Mouse (Mus musculus): Measurements from ENCODE around the gene Ggact. TPM values are rescaled to one million over a fixed set of nuclear protein-coding genes. Genes with fewer than 3 reads are reported as not detected.

Ggact gene
- polyA plus RNA-seq, 1 experiment: 151 TPM

DNA sequence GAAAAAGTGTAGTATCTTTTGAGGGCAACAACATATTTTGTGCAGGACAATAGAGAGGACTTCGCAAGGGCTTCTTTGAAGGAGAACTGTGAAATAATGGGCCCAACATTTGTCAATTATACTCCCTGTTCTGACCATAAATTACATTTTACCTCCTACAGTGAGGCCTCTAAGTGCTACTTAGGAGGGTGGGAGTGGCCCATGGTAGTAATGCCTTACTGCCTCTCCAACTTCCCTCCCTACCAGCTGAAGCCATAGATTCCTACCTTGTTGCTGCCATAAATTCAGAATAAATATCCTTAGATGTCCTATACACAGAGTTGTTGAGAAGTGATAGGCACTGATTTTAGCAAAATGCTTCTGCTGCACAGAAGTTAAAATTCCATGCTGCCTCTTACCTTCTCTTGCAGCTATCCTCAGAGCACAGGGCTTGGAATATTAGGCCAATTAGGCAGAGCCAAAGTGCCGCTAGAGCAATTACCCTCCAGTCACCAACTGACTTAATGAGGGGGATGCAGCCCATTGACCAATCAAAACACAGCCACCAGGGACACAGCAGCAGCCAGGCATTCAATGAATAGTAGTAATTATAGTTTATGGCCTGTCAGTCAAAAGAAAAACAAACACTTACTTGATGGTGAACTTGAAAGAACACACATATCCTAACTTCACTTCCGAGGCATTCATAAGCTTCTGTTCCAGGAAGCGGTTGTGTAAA lies 29.4 kb upstream of the Ggact start:
- H3K4me1 ChIP-seq (ENCODE audit: control insufficient read depth, insufficient read depth, insufficient read length, low read length): no peaks in the 10 kb centered on the region
- TF ChIP-seq POLR2A (IDR thresholded peaks at IDR 0.05; ENCODE audit: low read depth, low read length) (no peak), CTCF (IDR thresholded peaks at IDR 0.05; ENCODE audit: extremely low read depth, insufficient read length, insufficient replicate concordance, low read depth, low read length) (no peak)
- H3K27me3 ChIP-seq (ENCODE audit: control insufficient read depth, insufficient read depth, low read length): no peaks in the 10 kb centered on the region
- H3K36me3 ChIP-seq (ENCODE audit: control insufficient read depth, insufficient read depth, low read length): peaks cover 32% of the 10 kb centered on the region
- WGBS: 45% methylated on average over 4 of the region's 4 CpGs
- no peak overlapping the region for H3K27ac ChIP-seq (ENCODE audit: insufficient read depth, low read depth, low read length)
- H3K4me3 ChIP-seq (ENCODE audit: low read depth, low read length): no peak overlapping the region

- Histone ChIP-seq H3K27ac (ENCODE audit: insufficient read depth, low read depth, low read length) (no peak overlapping the region), H3K4me1 (ENCODE audit: control insufficient read depth, insufficient read depth, insufficient read length, low read length) (no peaks in the 10 kb centered on the region), H3K27me3 (ENCODE audit: control insufficient read depth, insufficient read depth, low read length) (no peaks in the 10 kb centered on the region), H3K36me3 (ENCODE audit: control insufficient read depth, insufficient read depth, low read length) (peaks cover 23% of the 10 kb centered on the region), H3K4me3 (ENCODE audit: low read depth, low read length) (no peak overlapping the region)
- TF ChIP-seq CTCF (IDR thresholded peaks at IDR 0.05; ENCODE audit: extremely low read depth, insufficient read length, insufficient replicate concordance, low read depth, low read length): no peak
- TF ChIP-seq POLR2A (IDR thresholded peaks at IDR 0.05; ENCODE audit: low read depth, low read length): no peak
- 92% methylated on average over 1 of the region's 1 CpGs for WGBS
Measured at GRCm38 (mm10) chr14:122936460-122936859, 22.9 kb upstream of the Ggact start.

DNA sequence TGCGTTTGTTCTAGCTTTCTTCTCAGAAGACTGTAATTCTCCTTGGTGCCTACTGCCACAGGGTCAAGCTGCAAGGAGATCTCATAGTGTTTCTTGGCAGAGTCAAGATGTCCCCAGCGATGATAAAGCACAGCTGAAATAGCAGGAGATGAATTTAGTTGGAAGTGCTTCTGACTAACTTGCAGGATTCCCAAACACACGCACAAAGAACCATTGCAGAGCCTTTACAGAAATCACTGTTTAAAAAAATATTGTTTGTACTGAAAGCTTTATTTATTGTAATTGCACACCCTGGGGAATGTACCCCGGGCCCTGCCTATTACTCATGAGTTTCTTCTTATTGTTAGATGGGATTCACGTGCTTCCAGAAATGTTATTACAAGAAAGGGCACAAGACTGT lies 6.5 kb upstream of the Ggact start:
- H3K27me3 ChIP-seq (ENCODE audit: control insufficient read depth, insufficient read depth, low read length): no peaks in the 10 kb centered on the region
- peaks cover 14% of the 10 kb centered on the region for H3K36me3 ChIP-seq (ENCODE audit: control insufficient read depth, insufficient read depth, low read length)
- H3K4me1 ChIP-seq (ENCODE audit: control insufficient read depth, insufficient read depth, insufficient read length, low read length): peaks cover 2% of the 10 kb centered on the region; the same call in 1 of the 2 replicates
- TF ChIP-seq POLR2A (IDR thresholded peaks at IDR 0.05; ENCODE audit: low read depth, low read length): no peak
- no peak for TF ChIP-seq CTCF (IDR thresholded peaks at IDR 0.05; ENCODE audit: extremely low read depth, insufficient read length, insufficient replicate concordance, low read depth, low read length)
- 82% methylated on average over 5 of the region's 5 CpGs for WGBS
- no peak overlapping the region for H3K27ac ChIP-seq (ENCODE audit: insufficient read depth, low read depth, low read length)
- H3K4me3 ChIP-seq (ENCODE audit: low read depth, low read length): no peak overlapping the region

DNA sequence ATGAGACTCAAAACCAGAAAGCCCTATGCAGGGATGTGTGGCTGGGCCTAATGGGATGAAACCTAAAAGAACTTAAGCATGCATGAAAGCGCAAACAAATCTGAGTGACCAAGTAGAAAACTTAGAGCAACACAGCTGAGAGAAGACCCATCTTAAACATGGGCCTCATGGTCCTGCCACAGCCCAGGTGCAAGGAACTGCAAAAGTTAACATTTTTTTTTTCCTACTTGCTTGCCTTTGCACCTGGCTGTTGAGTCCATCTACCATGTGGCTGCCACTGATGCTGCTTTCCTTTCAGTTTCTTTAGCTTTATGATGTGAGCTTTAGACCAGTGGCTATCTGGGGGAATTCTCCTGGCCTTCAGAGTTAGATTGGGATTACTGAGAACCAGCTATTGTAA lies 4.1 kb upstream of the Ggact start:
- Histone ChIP-seq H3K27ac (ENCODE audit: insufficient read depth, low read depth, low read length) (no peak overlapping the region), H3K4me1 (ENCODE audit: control insufficient read depth, insufficient read depth, insufficient read length, low read length) (peaks cover 2% of the 10 kb centered on the region; the same call in 1 of the 2 replicates), H3K36me3 (ENCODE audit: control insufficient read depth, insufficient read depth, low read length) (peaks cover 9% of the 10 kb centered on the region), H3K4me3 (ENCODE audit: low read depth, low read length) (no peak overlapping the region), H3K27me3 (ENCODE audit: control insufficient read depth, insufficient read depth, low read length) (no peaks in the 10 kb centered on the region)
- no peak for TF ChIP-seq CTCF (IDR thresholded peaks at IDR 0.05; ENCODE audit: extremely low read depth, insufficient read length, insufficient replicate concordance, low read depth, low read length)
- TF ChIP-seq POLR2A (IDR thresholded peaks at IDR 0.05; ENCODE audit: low read depth, low read length): no peak
- WGBS: 97% methylated on average over 1 of the region's 1 CpGs

- no peak for TF ChIP-seq CTCF (IDR thresholded peaks at IDR 0.05; ENCODE audit: extremely low read depth, insufficient read length, insufficient replicate concordance, low read depth, low read length)
- peak; percentile 22; the same call in 1 of the 2 replicates for TF ChIP-seq POLR2A (IDR thresholded peaks at IDR 0.05; ENCODE audit: low read depth, low read length)
- peak overlapping the region; percentile 89 for H3K27ac ChIP-seq (ENCODE audit: insufficient read depth, low read depth, low read length)
- no peaks in the 10 kb centered on the region for H3K27me3 ChIP-seq (ENCODE audit: control insufficient read depth, insufficient read depth, low read length)
- H3K36me3 ChIP-seq (ENCODE audit: control insufficient read depth, insufficient read depth, low read length): no peaks in the 10 kb centered on the region
- WGBS: under 1% methylated on average over 55 of the region's 58 CpGs
- H3K4me3 ChIP-seq (ENCODE audit: low read depth, low read length): peak overlapping the region; percentile 95
- H3K4me1 ChIP-seq (ENCODE audit: control insufficient read depth, insufficient read depth, insufficient read length, low read length): peaks cover 16% of the 10 kb centered on the region; the same call in 1 of the 2 replicates
Measured at GRCm38 (mm10) chr14:122912812-122913498, 602 bp downstream of the Ggact start.

- Histone ChIP-seq H3K36me3 (ENCODE audit: control insufficient read depth, insufficient read depth, low read length) (no peaks in the 10 kb centered on the region), H3K27me3 (ENCODE audit: control insufficient read depth, insufficient read depth, low read length) (no peaks in the 10 kb centered on the region), H3K27ac (ENCODE audit: insufficient read depth, low read depth, low read length) (peak overlapping the region; percentile 89), H3K4me3 (ENCODE audit: low read depth, low read length) (no peak overlapping the region; the same call in 1 of the 2 replicates), H3K4me1 (ENCODE audit: control insufficient read depth, insufficient read depth, insufficient read length, low read length) (peaks cover 16% of the 10 kb centered on the region; the same call in 1 of the 2 replicates)
- TF ChIP-seq CTCF (IDR thresholded peaks at IDR 0.05; ENCODE audit: extremely low read depth, insufficient read length, insufficient replicate concordance, low read depth, low read length): no peak
- no peak for TF ChIP-seq POLR2A (IDR thresholded peaks at IDR 0.05; ENCODE audit: low read depth, low read length)
- WGBS: 22% methylated on average over 1 of the region's 1 CpGs
Measured at GRCm38 (mm10) chr14:122912137-122912536, 1.4 kb downstream of the Ggact start.

DNA sequence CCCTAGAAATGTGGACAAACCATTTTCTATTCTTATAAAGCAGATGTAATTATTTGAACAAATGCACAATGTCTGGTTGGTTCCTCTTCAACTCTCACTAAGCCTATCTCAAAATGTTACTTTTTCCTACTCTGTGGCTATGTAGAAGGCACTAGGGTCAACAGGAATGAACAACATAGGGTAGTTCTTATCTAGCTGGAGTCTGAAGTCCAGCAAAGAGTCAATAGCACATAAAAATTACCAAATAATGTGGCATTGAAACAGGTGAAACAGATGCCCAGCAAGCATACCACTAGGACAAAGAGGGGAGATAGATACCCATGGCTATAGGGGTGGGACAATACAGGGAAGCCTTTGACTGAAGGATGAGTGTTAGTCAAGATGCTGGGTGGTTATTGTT lies 2.3 kb downstream of the Ggact start:
- Histone ChIP-seq H3K27ac (ENCODE audit: insufficient read depth, low read depth, low read length) (peak overlapping the region; percentile 89), H3K4me1 (ENCODE audit: control insufficient read depth, insufficient read depth, insufficient read length, low read length) (peaks cover 15% of the 10 kb centered on the region; the same call in 1 of the 2 replicates), H3K36me3 (ENCODE audit: control insufficient read depth, insufficient read depth, low read length) (no peaks in the 10 kb centered on the region), H3K4me3 (ENCODE audit: low read depth, low read length) (no peak overlapping the region), H3K27me3 (ENCODE audit: control insufficient read depth, insufficient read depth, low read length) (no peaks in the 10 kb centered on the region)
- TF ChIP-seq CTCF (IDR thresholded peaks at IDR 0.05; ENCODE audit: extremely low read depth, insufficient read length, insufficient replicate concordance, low read depth, low read length) (no peak), POLR2A (IDR thresholded peaks at IDR 0.05; ENCODE audit: low read depth, low read length) (no peak)
